Mouse (Mus musculus) limb, embryonic 12.5 days (tissue): ENCODE results near the gene Gon4l. TPM values are rescaled to one million over a fixed set of nuclear protein-coding genes. Genes with fewer than 3 reads are reported as not detected.
"Not testable (repeated sequence)": the region's sequence is repeated elsewhere in the genome, so short reads cannot be mapped to it uniquely, and the experiment has no call there.

Experiments
- ATAC-seq: fragments of 200-750 bp; cut with Nextera tagmentation; 2 replicates; pipeline ENCODE4 v1.8.0; 2017; ENCODE audit warnings: low read depth, moderate TSS enrichment; ENCODE audit not compliant: insufficient number of reproducible peaks, insufficient read depth, low FRiP score, low TSS enrichment
- H3K27ac ChIP-seq: fragments of 300-500 bp; sonication (generic); 2 replicates; pipeline ENCODE4 v1.5.1; 2016; ENCODE audit warnings: mild to moderate bottlenecking, moderate library complexity
- H3K27me3 ChIP-seq: fragments of 300-500 bp; sonication (generic); 2 replicates; pipeline ENCODE4 v1.6.1; 2016; ENCODE audit warnings: mild to moderate bottlenecking, moderate library complexity
- H3K36me3 ChIP-seq: fragments of 300-500 bp; sonication (generic); 2 replicates; pipeline ENCODE4 v1.6.1; 2016; ENCODE audit warnings: mild to moderate bottlenecking, moderate library complexity
- H3K4me1 ChIP-seq: fragments of 300-500 bp; sonication (generic); replicated peaks from 2 replicates; pipeline ENCODE4 v1.6.1; 2016
- H3K4me2 ChIP-seq: fragments of 300-500 bp; sonication (generic); 2 replicates; pipeline ENCODE4 v1.6.1; 2016; ENCODE audit warnings: mild to moderate bottlenecking, moderate library complexity
- H3K4me3 ChIP-seq: fragments of 300-500 bp; sonication (generic); replicated peaks from 2 replicates; pipeline ENCODE4 v1.5.1; 2016; ENCODE audit warnings: mild to moderate bottlenecking
- H3K9ac ChIP-seq: fragments of 300-500 bp; sonication (generic); replicated peaks from 2 replicates; pipeline ENCODE4 v1.6.1; 2016; ENCODE audit warnings: mild to moderate bottlenecking, moderate library complexity
- H3K9me3 ChIP-seq: fragments of 300-500 bp; sonication (generic); 2 replicates; pipeline ENCODE4 v1.6.1; 2016; ENCODE audit warnings: mild to moderate bottlenecking, moderate library complexity
- WGBS: fragments of 180-500 bp; shearing (Covaris S2); methylation state at CpG from one replicate; pipeline ENCODE4 v1.1.7; 2016; 5-methylcytosine and 5-hydroxymethylcytosine counted together
- polyA plus RNA-seq: library from polyadenylated mRNA; unstranded; fragments of >200 nt; fragmentation: Nextera tagmentation; extraction: Ambion mirVana; gene quantifications from 2 replicates; pipeline ENCODE4 v1.2.1, GENCODE M21; 2016

Gene Gon4l
- polyA plus RNA-seq, 1 experiment from 2014 or later, result 17.2 TPM

GRCm38 (mm10) chr3:88855837-88856236, 20.8 kb downstream of the Gon4l start:
- WGBS, result 89% methylated on average over 6 of the region's 6 CpGs
- no peak overlapping the region for H3K27ac ChIP-seq
- H3K9me3 ChIP-seq, result no peaks in the 10 kb centered on the region
- H3K36me3 ChIP-seq, result peaks cover 86% of the 10 kb centered on the region
- no peak overlapping the region for H3K4me3 ChIP-seq
- H3K4me1 ChIP-seq, result no peaks in the 10 kb centered on the region
- no peak overlapping the region for H3K9ac ChIP-seq
- ATAC-seq, result no peak
- H3K27me3 ChIP-seq, result no peaks in the 10 kb centered on the region
- no peak overlapping the region for H3K4me2 ChIP-seq

GRCm38 (mm10) chr3:88862129-88862528, 27.1 kb downstream of the Gon4l start:
- WGBS, result 96% methylated on average over 3 of the region's 3 CpGs
- Histone ChIP-seq H3K4me2 (no peak overlapping the region), H3K27ac (no peak overlapping the region), H3K4me1 (no peaks in the 10 kb centered on the region), H3K9me3 (no peaks in the 10 kb centered on the region), H3K36me3 (peaks cover 92% of the 10 kb centered on the region), H3K27me3 (no peaks in the 10 kb centered on the region), H3K4me3 (no peak overlapping the region), H3K9ac (no peak overlapping the region)
- no peak for ATAC-seq

GRCm38 (mm10) chr3:88866735-88867134, 31.7 kb downstream of the Gon4l start:
- H3K27ac ChIP-seq, H3K27me3 ChIP-seq, ATAC-seq, H3K4me3 ChIP-seq, H3K4me1 ChIP-seq, H3K9me3 ChIP-seq, H3K4me2 ChIP-seq, H3K9ac ChIP-seq: not testable (repeated sequence)
- peaks cover 46% of the 10 kb centered on the region for H3K36me3 ChIP-seq
- WGBS, result no CpG with 5 or more reads among the region's 3 CpGs

GRCm38 (mm10) chr3:88867177-88867576, 32.1 kb downstream of the Gon4l start:
- not testable (repeated sequence) for ATAC-seq, H3K4me2 ChIP-seq
- WGBS, result no CpG with 5 or more reads among the region's 8 CpGs

GRCm38 (mm10) chr3:88868449-88868848, 33.4 kb downstream of the Gon4l start:
- H3K36me3 ChIP-seq, result peaks cover 29% of the 10 kb centered on the region
- 74% methylated on average over 3 of the region's 4 CpGs for whole genome bisulfite sequencing
- H3K4me3 ChIP-seq, ATAC-seq, H3K4me2 ChIP-seq, H3K9ac ChIP-seq, H3K27ac ChIP-seq, H3K27me3 ChIP-seq, H3K9me3 ChIP-seq, H3K4me1 ChIP-seq: not testable (repeated sequence)

More at GRCm38 (mm10) chr3:88867177-88867576, 32.1 kb downstream of the Gon4l start:
- not testable (repeated sequence) for H3K4me3 ChIP-seq, H3K9me3 ChIP-seq, H3K27me3 ChIP-seq, H3K4me1 ChIP-seq, H3K9ac ChIP-seq, H3K27ac ChIP-seq
- H3K36me3 ChIP-seq, result peaks cover 42% of the 10 kb centered on the region

GRCm38 (mm10) chr3:88882536-88882935, 47.5 kb downstream of the Gon4l start:
- not testable (repeated sequence) for ATAC-seq, H3K4me2 ChIP-seq, H3K4me3 ChIP-seq, H3K4me1 ChIP-seq, H3K27ac ChIP-seq, H3K9ac ChIP-seq, H3K27me3 ChIP-seq, H3K9me3 ChIP-seq
- 90% methylated on average over 4 of the region's 4 CpGs for WGBS
- peaks cover 21% of the 10 kb centered on the region; the same call in 1 of the 2 replicates for H3K36me3 ChIP-seq

GRCm38 (mm10) chr3:88893011-88893410, 58.0 kb downstream of the Gon4l start:
- not testable (repeated sequence) for H3K27me3 ChIP-seq, H3K9me3 ChIP-seq, H3K27ac ChIP-seq, H3K4me2 ChIP-seq, H3K4me1 ChIP-seq, H3K9ac ChIP-seq, ATAC-seq, H3K4me3 ChIP-seq
- H3K36me3 ChIP-seq, result peaks cover 39% of the 10 kb centered on the region
- 92% methylated on average over 7 of the region's 7 CpGs for WGBS

- Histone ChIP-seq H3K4me3 (no peak overlapping the region), H3K9ac (no peak overlapping the region), H3K36me3 (peaks cover 91% of the 10 kb centered on the region), H3K4me1 (no peaks in the 10 kb centered on the region), H3K4me2 (no peak overlapping the region), H3K9me3 (no peaks in the 10 kb centered on the region), H3K27me3 (no peaks in the 10 kb centered on the region), H3K27ac (no peak overlapping the region)
- ATAC-seq, result no peak
- 85% methylated on average over 3 of the region's 3 CpGs for WGBS
Measured at GRCm38 (mm10) chr3:88904803-88905202, 69.8 kb downstream of the Gon4l start.

GRCm38 (mm10) chr3:88905209-88905608, 70.2 kb downstream of the Gon4l start:
- no peak overlapping the region for H3K4me2 ChIP-seq
- H3K36me3 ChIP-seq, result peaks cover 95% of the 10 kb centered on the region
- ATAC-seq, result no peak
- H3K27ac ChIP-seq, result no peak overlapping the region
- no peaks in the 10 kb centered on the region for H3K4me1 ChIP-seq
- H3K27me3 ChIP-seq, result no peaks in the 10 kb centered on the region
- H3K4me3 ChIP-seq, result no peak overlapping the region
- H3K9ac ChIP-seq, result no peak overlapping the region
- no peaks in the 10 kb centered on the region for H3K9me3 ChIP-seq
- 89% methylated on average over 6 of the region's 6 CpGs for WGBS

- H3K9me3 ChIP-seq, result no peaks in the 10 kb centered on the region
- no peak overlapping the region for H3K27ac ChIP-seq
- no peak overlapping the region for H3K4me2 ChIP-seq
- no peak overlapping the region for H3K9ac ChIP-seq
- no peak overlapping the region for H3K4me3 ChIP-seq
- H3K4me1 ChIP-seq, result no peaks in the 10 kb centered on the region
- H3K27me3 ChIP-seq, result no peaks in the 10 kb centered on the region
- WGBS, result 90% methylated on average over 2 of the region's 2 CpGs
- peaks cover 98% of the 10 kb centered on the region for H3K36me3 ChIP-seq
- ATAC-seq, result no peak
Measured at GRCm38 (mm10) chr3:88905741-88906140, 70.7 kb downstream of the Gon4l start.

- Histone ChIP-seq H3K36me3 (peaks cover 100% of the 10 kb centered on the region), H3K27me3 (no peaks in the 10 kb centered on the region), H3K9ac (no peak overlapping the region), H3K9me3 (no peaks in the 10 kb centered on the region), H3K27ac (no peak overlapping the region), H3K4me1 (no peaks in the 10 kb centered on the region), H3K4me3 (no peak overlapping the region), H3K4me2 (no peak overlapping the region)
- ATAC-seq, result no peak
- 91% methylated on average over 6 of the region's 6 CpGs for WGBS
Measured at GRCm38 (mm10) chr3:88906393-88907159, 71.5 kb downstream of the Gon4l start.

- Histone ChIP-seq H3K27me3 (no peaks in the 10 kb centered on the region), H3K36me3 (peaks cover 52% of the 10 kb centered on the region), H3K9me3 (no peaks in the 10 kb centered on the region), H3K4me1 (peaks cover 6% of the 10 kb centered on the region), H3K4me2 (peak overlapping the region; percentile 76), H3K4me3 (peak overlapping the region; percentile 77), H3K9ac (no peak overlapping the region), H3K27ac (no peak overlapping the region)
- ATAC-seq, result no peak
- 92% methylated on average over 7 of the region's 7 CpGs for WGBS
Measured at GRCm38 (mm10) chr3:88912585-88912984, 77.6 kb downstream of the Gon4l start.
